Mouse (Mus musculus) CH12F3 (cell line): ENCODE data around the gene Clec4b2.
"Not testable (repeated sequence)": the region's sequence is repeated elsewhere in the genome, so short reads cannot be mapped to it uniquely, and the experiment has no call there.

ENCODE experiments used
- in situ Hi-C: fragments of 300-500 bp; cut with MboI; formaldehyde crosslinking; loops from 2 replicates; pipeline ENCODE4 v1.14.3; 2020; ENCODE audit warnings: low sequenced_read_pairs

Clec4b2 gene

DNA sequence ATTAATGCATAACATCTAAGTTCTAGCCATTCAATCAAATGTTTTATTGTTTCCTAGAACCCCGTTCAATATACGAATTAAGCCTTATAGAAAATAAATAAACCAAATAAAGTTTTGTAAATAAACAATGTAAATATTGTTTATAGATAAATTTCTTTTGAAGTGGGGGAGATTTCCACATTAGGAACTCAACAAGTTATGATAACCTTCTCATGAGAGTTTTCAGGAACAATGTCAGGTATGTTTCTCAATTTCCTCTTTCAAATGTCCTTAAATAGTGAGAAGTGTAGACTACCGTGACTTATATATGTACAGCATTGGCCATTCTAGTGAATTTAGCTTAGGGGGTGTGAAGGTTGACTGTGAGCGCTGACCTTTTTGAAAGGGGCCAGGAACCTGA, at the start of gene Clec4b2:
Gene Clec4b2, plus strand, starts transcription at position 301 of the 400 bp plus-strand sequence.
- in situ Hi-C loops, result no loop called here

DNA sequence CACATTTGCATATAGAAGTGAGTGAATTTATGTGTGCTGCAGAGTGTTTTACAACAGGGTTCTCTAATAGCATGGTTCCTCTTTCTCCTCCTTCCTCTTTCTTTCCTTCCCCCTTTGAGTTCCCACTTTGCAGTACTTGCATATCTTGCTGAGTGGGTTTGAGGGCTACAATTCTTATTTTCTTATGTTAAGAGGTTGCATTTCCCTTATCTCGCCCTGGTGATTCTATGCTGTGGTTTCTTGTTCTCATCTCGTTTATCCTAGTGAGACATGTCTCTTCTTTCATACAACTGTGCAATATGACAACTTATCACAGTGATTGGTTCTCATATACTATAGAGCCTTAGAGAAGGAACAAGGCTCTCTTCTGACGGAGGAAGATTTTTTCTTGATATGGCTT, 49.5 kb upstream of the Clec4b2 start:
- in situ Hi-C loops, result no loop called here

GRCm38 (mm10) chr6:123127173-123127572, 45.5 kb upstream of the Clec4b2 start:
- in situ Hi-C loops, result no loop called here

GRCm38 (mm10) chr6:123137766-123138526, 34.7 kb upstream of the Clec4b2 start:
- in situ Hi-C loops, result not testable (repeated sequence)

- in situ Hi-C loops, result no loop called here
Observed at GRCm38 (mm10) chr6:123170106-123170505, 2.6 kb upstream of the Clec4b2 start.

- in situ Hi-C loops, result no loop called here
Observed at GRCm38 (mm10) chr6:123171040-123171439, 1.7 kb upstream of the Clec4b2 start.

DNA sequence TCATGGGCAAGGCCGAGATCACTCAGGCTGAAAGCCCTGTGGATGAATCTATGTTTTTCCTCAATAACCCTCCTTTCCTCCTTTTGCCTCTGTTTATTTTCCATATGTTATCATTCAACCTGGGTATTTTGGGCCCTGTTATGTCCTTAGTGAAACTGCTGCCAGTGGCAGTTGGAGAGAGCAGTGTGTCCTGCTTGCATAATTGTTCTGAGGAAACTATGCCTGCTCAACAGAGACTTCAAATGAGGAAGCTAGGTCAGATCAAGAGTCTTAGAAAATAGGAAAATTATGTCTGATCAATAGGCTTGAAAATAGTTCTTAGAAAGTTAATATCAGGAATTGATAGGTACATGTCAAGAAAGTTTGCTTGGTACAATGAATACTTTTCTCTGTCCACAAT, 2.9 kb downstream of the Clec4b2 start:
- in situ Hi-C loops, result no loop called here

- in situ Hi-C loops, result loop anchor here (10.0 kb wide), 1 partner anchor 290 kb away; no protein-coding TSS in a partner anchor
Observed at GRCm38 (mm10) chr6:123184862-123185261, 12.2 kb downstream of the Clec4b2 start.

DNA sequence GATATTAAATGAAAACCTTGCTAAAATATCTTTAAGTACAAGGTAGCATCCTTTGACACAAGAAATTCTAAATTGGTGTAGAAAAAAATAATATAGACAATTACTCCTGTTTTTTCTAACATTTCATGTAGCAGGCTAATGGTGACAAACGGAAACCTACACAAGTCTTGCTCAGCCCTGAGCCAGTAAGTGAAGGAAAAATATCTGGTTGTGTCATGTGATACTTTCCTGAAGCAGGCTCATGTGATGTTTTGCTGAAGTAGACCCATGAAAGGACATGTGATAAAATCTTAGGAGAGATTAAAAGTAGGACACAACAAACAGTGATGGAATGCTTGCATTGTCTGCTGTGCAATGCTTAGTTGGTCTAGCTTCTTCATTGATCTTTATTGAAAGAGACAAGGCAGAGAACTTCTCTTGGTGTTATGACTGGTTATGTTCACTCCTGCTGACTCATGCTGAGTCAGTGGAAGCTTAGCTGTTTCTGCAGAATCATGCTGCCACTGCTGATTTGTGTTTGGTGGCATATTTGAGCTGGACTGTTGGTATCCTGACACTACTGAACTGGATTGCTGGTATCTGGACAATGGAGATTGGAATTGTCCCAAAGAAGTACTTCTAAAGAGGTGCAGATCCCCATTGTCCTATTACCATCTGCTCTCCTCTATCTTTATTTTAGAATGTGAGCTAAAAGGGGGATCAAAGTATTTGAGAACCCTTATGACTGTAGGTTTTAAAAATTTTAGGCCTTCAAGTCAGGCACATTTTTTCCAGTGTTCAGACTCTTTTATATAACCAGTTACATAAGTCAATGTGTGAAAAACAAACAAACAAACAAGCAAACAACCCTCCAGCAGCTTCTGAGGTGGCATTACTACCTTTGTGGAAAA, 34.7 kb downstream of the Clec4b2 start:
- in situ Hi-C loops, result no loop called here

DNA sequence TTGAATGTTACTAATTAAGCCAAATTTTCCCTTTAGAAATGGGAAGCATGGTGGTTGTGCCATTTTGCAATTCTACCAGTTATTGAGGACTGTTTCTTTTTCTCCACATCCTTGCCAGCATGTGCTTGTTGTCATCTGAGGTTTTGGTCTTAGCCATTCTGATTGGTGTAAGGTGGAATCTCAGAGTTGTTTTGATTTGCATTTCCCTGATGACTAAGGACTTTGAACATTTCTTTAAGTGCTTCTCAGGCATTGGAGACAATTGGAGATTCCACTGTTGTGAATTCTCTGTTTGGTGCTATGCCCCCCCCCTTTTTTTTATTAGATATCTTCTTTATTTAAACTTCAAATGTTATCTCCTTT, 35.4 kb downstream of the Clec4b2 start:
- in situ Hi-C loops, result not testable (repeated sequence)

- in situ Hi-C loops, result no loop called here
Observed at GRCm38 (mm10) chr6:123211726-123212125, 39.0 kb downstream of the Clec4b2 start.

DNA sequence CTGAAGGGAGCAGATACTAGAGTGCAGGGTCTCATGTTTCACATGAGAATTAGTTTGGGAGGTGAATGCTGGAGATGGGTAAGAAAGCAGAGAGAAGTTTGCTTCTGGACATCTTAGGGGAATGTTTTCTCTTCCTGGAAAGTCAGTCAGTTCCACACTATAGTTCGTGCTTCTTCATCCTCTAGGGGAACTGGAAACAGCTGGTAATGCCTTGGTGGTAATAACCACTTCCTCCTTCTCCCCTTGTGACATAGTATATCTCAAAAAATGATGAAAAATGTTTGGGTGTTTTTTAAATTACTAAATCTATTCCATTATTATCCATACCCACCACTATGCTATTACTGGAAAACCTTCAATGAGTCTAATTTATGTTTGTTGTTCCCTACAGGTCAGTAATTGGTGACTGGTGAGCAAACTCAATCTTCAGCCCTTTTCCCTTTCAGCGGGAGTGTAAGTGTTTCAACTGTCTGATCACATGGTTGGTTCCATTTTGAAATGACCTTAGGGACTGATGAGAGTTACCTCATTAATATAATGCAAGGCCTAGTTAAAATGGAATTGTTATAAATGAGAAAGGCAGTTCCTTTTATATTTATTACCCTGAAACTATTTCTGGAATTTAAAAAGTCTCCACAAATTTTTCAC, 55.0 kb downstream of the Clec4b2 start:
- in situ Hi-C loops, result no loop called here

GRCm38 (mm10) chr6:123229644-123230043, 57.0 kb downstream of the Clec4b2 start, which contains the start of gene Clec4n:
Gene Clec4n (plus strand): TSS chr6:123229843.
- in situ Hi-C loops, result no loop called here

GRCm38 (mm10) chr6:123231149-123231548, 58.5 kb downstream of the Clec4b2 start:
- in situ Hi-C loops, result no loop called here

GRCm38 (mm10) chr6:123237582-123237981, 64.9 kb downstream of the Clec4b2 start:
- in situ Hi-C loops, result no loop called here

DNA sequence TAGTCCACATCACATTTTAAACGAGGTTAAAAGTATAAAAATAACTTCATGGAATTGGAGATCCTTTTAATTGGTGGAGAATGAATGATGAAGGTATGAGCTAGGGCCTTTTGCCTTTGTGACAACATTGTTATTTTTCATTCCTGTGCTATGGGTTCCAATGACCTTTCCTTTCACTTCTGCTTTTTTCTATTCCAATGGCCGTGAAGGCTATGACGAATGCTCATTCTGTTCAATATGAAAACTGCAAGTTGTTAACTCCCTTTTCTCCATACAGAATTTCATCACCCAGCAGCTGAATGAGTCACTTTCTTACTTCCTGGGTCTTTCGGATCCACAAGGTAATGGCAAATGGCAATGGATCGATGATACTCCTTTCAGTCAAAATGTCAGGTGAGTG, 71.5 kb downstream of the Clec4b2 start:
- in situ Hi-C loops, result no loop called here

DNA sequence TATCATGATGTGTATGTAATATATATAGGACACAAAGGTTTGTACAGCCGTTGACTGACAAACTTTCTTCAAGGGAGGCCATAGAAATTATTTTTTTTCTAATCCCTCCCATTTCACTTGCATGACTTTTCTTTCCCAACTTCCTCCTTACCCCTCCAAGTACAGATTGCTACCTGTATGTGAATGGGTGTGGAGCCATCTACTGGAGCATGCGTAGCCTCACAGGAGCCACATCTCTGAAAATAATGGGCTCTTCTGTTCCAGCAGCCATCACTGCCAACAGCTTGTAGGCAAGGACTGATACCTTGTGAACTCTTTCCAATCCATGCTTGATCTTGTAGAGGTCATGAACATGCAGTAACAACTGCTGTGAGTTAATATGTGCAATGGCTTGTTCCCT, 76.2 kb downstream of the Clec4b2 start:
- in situ Hi-C loops, result not testable (repeated sequence)

DNA sequence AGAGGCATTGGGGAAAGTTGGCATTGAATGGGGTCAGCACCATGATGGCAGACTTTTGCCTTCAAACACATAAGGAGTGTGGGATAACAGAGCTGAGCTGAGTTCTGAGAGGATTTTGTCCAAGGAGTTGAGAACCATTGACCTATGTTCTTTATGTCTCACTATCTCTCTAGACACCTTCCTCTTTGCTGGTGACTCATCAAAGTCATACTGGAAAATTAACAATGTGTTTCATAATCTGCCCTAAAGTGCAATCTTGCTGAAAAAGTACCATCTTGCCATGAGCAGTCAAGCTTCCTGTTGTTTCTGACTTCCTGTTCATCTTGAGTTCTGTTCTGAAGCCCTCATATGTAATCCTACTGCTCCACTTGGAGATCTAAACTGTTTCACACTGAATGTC, 80.0 kb downstream of the Clec4b2 start:
- in situ Hi-C loops, result no loop called here
